Mouse (Mus musculus): ENCODE measurements around the gene Prkce. TPM values are rescaled to one million over a fixed set of nuclear protein-coding genes. Genes with fewer than 3 reads are reported as not detected.

The Prkce gene
- polyA plus RNA-seq, 1 experiment from 2014 or later: 5.5 TPM

- Histone ChIP-seq H3K4me3 (ENCODE audit: low read length) (peak overlapping the region; percentile 70), H3K27me3 (ENCODE audit: insufficient read depth, low read length) (no peaks in the 10 kb centered on the region), H3K27ac (ENCODE audit: low read length) (no peak overlapping the region), H3K4me2 (replicated peaks; ENCODE audit: low read depth, low read length) (peak overlapping the region; percentile 93), H3K36me3 (ENCODE audit: insufficient read depth, low read length) (0 out of 2 replicates have a peak, but pooled peaks cover 9% of the 10 kb centered on the region), H3K9ac (replicated peaks; ENCODE audit: low read length) (peak overlapping the region; percentile 56; the same call in 1 of the 2 replicates), H3K9me3 (ENCODE audit: low read length) (no peaks in the 10 kb centered on the region), H3K4me1 (ENCODE audit: insufficient read depth, low read length) (peaks cover 30% of the 10 kb centered on the region)
- no peak for ATAC-seq (ENCODE audit: low FRiP score, low TSS enrichment)
- 54% methylated on average over 9 of the region's 9 CpGs for WGBS
These were observed 2.8 kb downstream of the Prkce start for GRCm38 (mm10) chr17:86170164-86170958.

GRCm38 (mm10) chr17:86175516-86175915, 7.9 kb downstream of the Prkce start:
- Histone ChIP-seq H3K9ac (replicated peaks; ENCODE audit: low read length) (no peak overlapping the region), H3K4me3 (ENCODE audit: low read length) (no peak overlapping the region), H3K4me2 (replicated peaks; ENCODE audit: low read depth, low read length) (no peak overlapping the region), H3K27me3 (ENCODE audit: insufficient read depth, low read length) (no peaks in the 10 kb centered on the region), H3K27ac (ENCODE audit: low read length) (no peak overlapping the region), H3K36me3 (ENCODE audit: insufficient read depth, low read length) (0 out of 2 replicates have a peak, but pooled peaks cover 9% of the 10 kb centered on the region), H3K4me1 (ENCODE audit: insufficient read depth, low read length) (peaks cover 1% of the 10 kb centered on the region; the same call in 1 of the 2 replicates), H3K9me3 (ENCODE audit: low read length) (no peaks in the 10 kb centered on the region)
- no peak for ATAC-seq (ENCODE audit: low FRiP score, low TSS enrichment)
- WGBS: 61% methylated on average over 9 of the region's 9 CpGs

- 0 out of 2 replicates have a peak, but pooled peaks cover 9% of the 10 kb centered on the region for H3K36me3 ChIP-seq (ENCODE audit: insufficient read depth, low read length)
- ATAC-seq (ENCODE audit: low FRiP score, low TSS enrichment): no peak
- H3K27ac ChIP-seq (ENCODE audit: low read length): no peak overlapping the region
- H3K4me3 ChIP-seq (ENCODE audit: low read length): no peak overlapping the region
- no peaks in the 10 kb centered on the region for H3K9me3 ChIP-seq (ENCODE audit: low read length)
- no peak overlapping the region for H3K4me2 ChIP-seq (replicated peaks; ENCODE audit: low read depth, low read length)
- 84% methylated on average over 7 of the region's 7 CpGs for WGBS
- 0 out of 2 replicates have a peak overlapping the region, but pooled peaks have one; percentile 25 for H3K9ac ChIP-seq (replicated peaks; ENCODE audit: low read length)
- H3K4me1 ChIP-seq (ENCODE audit: insufficient read depth, low read length): no peaks in the 10 kb centered on the region
- H3K27me3 ChIP-seq (ENCODE audit: insufficient read depth, low read length): no peaks in the 10 kb centered on the region
These were observed 9.1 kb downstream of the Prkce start for GRCm38 (mm10) chr17:86176722-86177121.

GRCm38 (mm10) chr17:86183788-86184187, 16.2 kb downstream of the Prkce start:
- H3K4me1 ChIP-seq (ENCODE audit: insufficient read depth, low read length): peaks cover 23% of the 10 kb centered on the region
- no peak overlapping the region for H3K4me3 ChIP-seq (ENCODE audit: low read length)
- H3K36me3 ChIP-seq (ENCODE audit: insufficient read depth, low read length): no peaks in the 10 kb centered on the region
- no peak overlapping the region for H3K27ac ChIP-seq (ENCODE audit: low read length)
- no peaks in the 10 kb centered on the region for H3K27me3 ChIP-seq (ENCODE audit: insufficient read depth, low read length)
- H3K9me3 ChIP-seq (ENCODE audit: low read length): no peaks in the 10 kb centered on the region
- no peak for ATAC-seq (ENCODE audit: low FRiP score, low TSS enrichment)
- H3K4me2 ChIP-seq (replicated peaks; ENCODE audit: low read depth, low read length): no peak overlapping the region
- 58% methylated on average over 2 of the region's 2 CpGs for WGBS
- no peak overlapping the region for H3K9ac ChIP-seq (replicated peaks; ENCODE audit: low read length)

GRCm38 (mm10) chr17:86184552-86185209, 17.1 kb downstream of the Prkce start:
- no peak overlapping the region for H3K4me3 ChIP-seq (ENCODE audit: low read length)
- H3K9me3 ChIP-seq (ENCODE audit: low read length): no peaks in the 10 kb centered on the region
- H3K4me2 ChIP-seq (replicated peaks; ENCODE audit: low read depth, low read length): no peak overlapping the region
- H3K27ac ChIP-seq (ENCODE audit: low read length): peak overlapping the region; percentile 58
- no peak for ATAC-seq (ENCODE audit: low FRiP score, low TSS enrichment)
- no peaks in the 10 kb centered on the region for H3K27me3 ChIP-seq (ENCODE audit: insufficient read depth, low read length)
- peaks cover 23% of the 10 kb centered on the region for H3K4me1 ChIP-seq (ENCODE audit: insufficient read depth, low read length)
- WGBS: 59% methylated on average over 9 of the region's 9 CpGs
- H3K36me3 ChIP-seq (ENCODE audit: insufficient read depth, low read length): no peaks in the 10 kb centered on the region
- no peak overlapping the region for H3K9ac ChIP-seq (replicated peaks; ENCODE audit: low read length)

GRCm38 (mm10) chr17:86185584-86185983, 18.0 kb downstream of the Prkce start:
- Histone ChIP-seq H3K27me3 (ENCODE audit: insufficient read depth, low read length) (no peaks in the 10 kb centered on the region), H3K36me3 (ENCODE audit: insufficient read depth, low read length) (no peaks in the 10 kb centered on the region), H3K27ac (ENCODE audit: low read length) (0 out of 2 replicates have a peak overlapping the region, but pooled peaks have one; percentile 58), H3K9me3 (ENCODE audit: low read length) (no peaks in the 10 kb centered on the region), H3K4me2 (replicated peaks; ENCODE audit: low read depth, low read length) (peak overlapping the region; percentile 15; the same call in 1 of the 2 replicates), H3K9ac (replicated peaks; ENCODE audit: low read length) (no peak overlapping the region; the same call in 1 of the 2 replicates), H3K4me1 (ENCODE audit: insufficient read depth, low read length) (peaks cover 23% of the 10 kb centered on the region), H3K4me3 (ENCODE audit: low read length) (no peak overlapping the region)
- 40% methylated on average over 7 of the region's 7 CpGs for WGBS
- ATAC-seq (ENCODE audit: low FRiP score, low TSS enrichment): peak; percentile 82

- no peak overlapping the region for H3K4me3 ChIP-seq (ENCODE audit: low read length)
- no peaks in the 10 kb centered on the region for H3K27me3 ChIP-seq (ENCODE audit: insufficient read depth, low read length)
- no peak overlapping the region for H3K4me2 ChIP-seq (replicated peaks; ENCODE audit: low read depth, low read length)
- no peaks in the 10 kb centered on the region for H3K9me3 ChIP-seq (ENCODE audit: low read length)
- WGBS: 89% methylated on average over 1 of the region's 1 CpGs
- peaks cover 23% of the 10 kb centered on the region for H3K4me1 ChIP-seq (ENCODE audit: insufficient read depth, low read length)
- no peak overlapping the region for H3K27ac ChIP-seq (ENCODE audit: low read length)
- no peak for ATAC-seq (ENCODE audit: low FRiP score, low TSS enrichment)
- no peaks in the 10 kb centered on the region for H3K36me3 ChIP-seq (ENCODE audit: insufficient read depth, low read length)
- no peak overlapping the region for H3K9ac ChIP-seq (replicated peaks; ENCODE audit: low read length)
These were observed 20.2 kb downstream of the Prkce start for GRCm38 (mm10) chr17:86187777-86188176.

GRCm38 (mm10) chr17:86193979-86194378, 26.4 kb downstream of the Prkce start:
- no peaks in the 10 kb centered on the region for H3K9me3 ChIP-seq (ENCODE audit: low read length)
- no peaks in the 10 kb centered on the region for H3K27me3 ChIP-seq (ENCODE audit: insufficient read depth, low read length)
- no peaks in the 10 kb centered on the region for H3K36me3 ChIP-seq (ENCODE audit: insufficient read depth, low read length)
- H3K4me1 ChIP-seq (ENCODE audit: insufficient read depth, low read length): peaks cover 49% of the 10 kb centered on the region
- 64% methylated on average over 6 of the region's 6 CpGs for WGBS
- no peak overlapping the region for H3K4me3 ChIP-seq (ENCODE audit: low read length)
- H3K4me2 ChIP-seq (replicated peaks; ENCODE audit: low read depth, low read length): no peak overlapping the region
- H3K27ac ChIP-seq (ENCODE audit: low read length): no peak overlapping the region
- no peak overlapping the region for H3K9ac ChIP-seq (replicated peaks; ENCODE audit: low read length)
- ATAC-seq (ENCODE audit: low FRiP score, low TSS enrichment): 0 out of 2 replicates have a peak, but pooled peaks have one; percentile 36

GRCm38 (mm10) chr17:86194921-86195320, 27.3 kb downstream of the Prkce start:
- 70% methylated on average over 8 of the region's 8 CpGs for WGBS
- Histone ChIP-seq H3K9ac (replicated peaks; ENCODE audit: low read length) (no peak overlapping the region), H3K4me1 (ENCODE audit: insufficient read depth, low read length) (peaks cover 56% of the 10 kb centered on the region)

More at GRCm38 (mm10) chr17:86194921-86195320, 27.3 kb downstream of the Prkce start:
- Histone ChIP-seq H3K27ac (ENCODE audit: low read length) (no peak overlapping the region), H3K4me2 (replicated peaks; ENCODE audit: low read depth, low read length) (no peak overlapping the region), H3K4me3 (ENCODE audit: low read length) (no peak overlapping the region), H3K9me3 (ENCODE audit: low read length) (no peaks in the 10 kb centered on the region), H3K27me3 (ENCODE audit: insufficient read depth, low read length) (no peaks in the 10 kb centered on the region), H3K36me3 (ENCODE audit: insufficient read depth, low read length) (no peaks in the 10 kb centered on the region)
- no peak for ATAC-seq (ENCODE audit: low FRiP score, low TSS enrichment)
